Mouse (Mus musculus): ENCODE measurements around the gene Prex1.

The Prex1 gene

DNA sequence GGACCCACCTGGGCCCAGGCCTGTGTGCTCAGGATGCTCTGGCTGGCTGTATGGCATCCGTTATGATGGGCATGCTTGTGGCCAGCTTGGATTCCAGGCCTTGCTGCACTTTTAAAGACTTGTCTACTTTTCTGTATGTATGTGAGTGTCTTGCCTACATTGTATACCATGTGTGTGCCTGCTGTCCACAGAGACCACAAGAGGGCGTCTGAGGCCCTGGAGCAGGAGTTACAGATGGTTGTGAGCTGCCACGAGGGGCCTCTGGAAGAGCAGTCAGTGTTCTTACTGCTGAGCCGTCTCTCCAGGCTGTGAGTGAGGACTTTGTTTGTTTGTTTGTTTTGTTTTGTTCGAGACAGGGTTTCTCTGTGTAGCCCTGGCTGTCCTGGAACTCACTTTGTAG, 148.1 kb downstream of the Prex1 start:
- DNase-seq (ENCODE audit: extremely low read depth, low read depth, low spot score): no peak

GRCm38 (mm10) chr2:166564455-166564854, 149.2 kb downstream of the Prex1 start:
- no peak for DNase-seq (ENCODE audit: extremely low read depth, low read depth, low spot score)

DNA sequence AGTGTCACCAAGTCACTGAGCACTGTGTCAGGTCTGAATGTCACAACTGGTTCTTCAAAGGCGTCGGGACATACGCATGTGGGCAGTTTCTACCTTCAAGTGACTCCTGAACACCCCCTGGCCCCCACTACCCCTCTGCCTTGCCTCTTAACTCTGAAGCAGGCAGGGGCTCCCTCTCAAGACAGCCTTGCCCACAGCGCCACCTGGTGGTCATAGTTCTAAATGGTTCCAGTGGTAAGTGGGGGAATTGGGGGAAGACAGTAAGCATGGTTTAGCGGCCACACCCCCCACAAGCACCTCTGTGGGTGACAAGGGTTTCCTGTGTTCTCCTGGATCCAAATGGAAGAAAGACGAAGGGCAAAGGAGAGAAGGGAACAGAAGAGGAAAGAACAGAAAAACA, 149.7 kb downstream of the Prex1 start:
- DNase-seq (ENCODE audit: extremely low read depth, low read depth, low spot score): no peak

GRCm38 (mm10) chr2:166563076-166563475, 150.6 kb downstream of the Prex1 start:
- no peak for DNase-seq (ENCODE audit: extremely low read depth, low read depth, low spot score)

DNA sequence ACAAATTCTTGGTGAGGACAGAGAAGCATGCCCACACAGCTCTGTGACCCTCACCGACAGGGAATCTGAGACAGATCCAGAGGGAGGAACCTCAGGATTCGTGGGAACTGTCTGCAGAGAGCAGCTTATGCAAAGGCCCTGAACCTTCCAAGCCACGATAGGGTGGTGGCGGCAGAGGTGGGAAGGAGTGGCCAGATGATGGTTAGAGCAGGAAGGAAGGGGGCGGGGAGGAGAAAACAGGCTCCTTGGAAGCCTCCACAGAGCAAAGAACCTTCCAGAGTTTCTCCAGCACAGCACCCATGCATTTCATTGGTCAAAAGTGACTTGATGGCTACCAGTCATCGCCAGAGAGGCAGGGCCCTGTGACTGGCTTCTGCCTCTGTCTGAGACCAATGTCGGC, 151.9 kb downstream of the Prex1 start:
- no peak for DNase-seq (ENCODE audit: extremely low read depth, low read depth, low spot score)

GRCm38 (mm10) chr2:166560826-166561225, 152.8 kb downstream of the Prex1 start:
- no peak for DNase-seq (ENCODE audit: extremely low read depth, low read depth, low spot score)

DNA sequence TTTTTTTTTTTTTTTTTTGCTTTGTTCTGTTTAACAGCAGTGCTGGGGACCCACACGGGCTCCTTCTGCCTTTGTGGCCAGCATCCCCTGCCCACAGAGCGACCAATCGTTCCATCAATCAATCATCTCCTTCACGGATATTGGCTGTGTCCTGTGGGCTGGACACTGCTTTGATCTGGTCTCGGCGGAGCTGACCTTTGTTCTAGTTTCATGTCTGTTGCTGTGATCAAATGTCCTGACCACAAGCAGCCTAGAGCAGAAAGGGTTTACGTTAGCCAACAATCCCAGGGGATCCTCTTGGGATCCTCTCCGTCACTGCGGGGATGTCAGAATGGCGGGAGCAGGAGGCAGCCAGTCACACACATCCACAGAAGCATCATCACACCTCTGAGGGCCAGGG, 154.1 kb downstream of the Prex1 start:
- DNase-seq (ENCODE audit: extremely low read depth, low read depth, low spot score): no peak

DNA sequence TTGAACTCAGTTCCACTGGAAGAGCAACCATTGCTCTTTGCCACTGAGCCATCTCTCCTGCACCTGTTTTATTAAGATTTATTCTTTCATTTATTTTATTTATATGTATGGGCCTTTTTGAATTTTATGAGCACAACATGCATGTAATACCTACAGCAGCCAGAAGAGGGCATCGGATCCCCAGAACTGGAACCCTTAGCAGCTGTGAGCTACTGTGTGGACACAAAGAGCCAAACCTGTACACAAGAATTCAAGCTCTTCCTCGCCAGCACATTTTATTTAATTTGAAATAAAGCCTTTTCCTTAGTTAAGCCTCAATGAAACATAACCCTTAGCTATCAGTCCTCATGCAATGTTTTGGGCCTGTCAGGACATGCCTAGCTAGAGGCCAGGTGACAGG, 158.1 kb downstream of the Prex1 start:
- DNase-seq (ENCODE audit: extremely low read depth, low read depth, low spot score): no peak

DNA sequence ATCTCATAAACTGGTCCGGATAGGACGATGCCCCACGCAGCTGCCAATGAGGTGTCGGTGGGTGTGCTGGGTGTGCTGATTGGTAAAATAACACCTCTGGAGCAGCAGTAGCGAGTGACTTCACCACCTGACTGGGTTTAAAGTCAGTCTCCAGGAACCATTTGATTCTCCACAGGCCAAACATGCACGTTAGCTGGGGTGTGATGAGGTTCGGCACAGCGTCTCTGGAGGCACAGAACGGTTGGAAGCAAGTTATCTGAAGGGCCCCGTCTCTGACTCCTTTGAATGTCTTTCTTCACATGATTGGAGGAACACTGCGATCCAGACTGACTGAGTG, 159.5 kb downstream of the Prex1 start:
- no peak for DNase-seq (ENCODE audit: extremely low read depth, low read depth, low spot score)

DNA sequence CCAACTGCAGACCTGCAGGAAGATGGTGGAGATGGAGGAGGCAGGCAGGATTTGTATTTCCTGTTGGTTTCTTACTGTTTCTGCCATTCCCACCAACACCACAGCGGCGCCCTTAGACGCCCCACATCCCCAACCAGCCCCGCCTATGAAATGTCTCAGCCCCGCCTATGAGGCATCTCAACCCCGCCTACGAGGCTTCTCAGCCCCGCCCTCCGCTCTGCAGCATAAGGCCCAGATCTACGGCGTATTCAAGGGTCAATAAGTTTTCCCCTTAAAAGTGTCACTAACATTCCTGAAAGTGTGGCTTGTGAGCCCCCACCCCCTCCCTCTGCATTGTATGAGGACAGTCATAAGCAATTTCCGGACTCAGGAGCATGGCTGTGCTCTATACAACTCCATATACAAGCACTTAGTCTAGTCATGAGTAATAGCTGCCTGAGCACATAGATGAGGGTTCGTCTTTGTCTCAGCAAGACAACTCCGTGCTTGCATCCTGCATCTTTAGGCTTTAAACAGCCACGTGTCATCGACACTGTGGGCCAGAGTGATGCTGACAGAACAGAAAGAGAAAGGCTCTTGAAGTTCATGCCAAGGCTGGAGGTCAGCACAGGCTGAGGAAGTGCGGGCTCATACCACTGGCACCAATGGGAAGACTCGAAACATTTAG, 160.0 kb downstream of the Prex1 start:
- no peak for DNase-seq (ENCODE audit: extremely low read depth, low read depth, low spot score)

- DNase-seq (ENCODE audit: extremely low read depth, low read depth, low spot score): no peak
These were observed 161.0 kb downstream of the Prex1 start for GRCm38 (mm10) chr2:166552657-166553056.

DNA sequence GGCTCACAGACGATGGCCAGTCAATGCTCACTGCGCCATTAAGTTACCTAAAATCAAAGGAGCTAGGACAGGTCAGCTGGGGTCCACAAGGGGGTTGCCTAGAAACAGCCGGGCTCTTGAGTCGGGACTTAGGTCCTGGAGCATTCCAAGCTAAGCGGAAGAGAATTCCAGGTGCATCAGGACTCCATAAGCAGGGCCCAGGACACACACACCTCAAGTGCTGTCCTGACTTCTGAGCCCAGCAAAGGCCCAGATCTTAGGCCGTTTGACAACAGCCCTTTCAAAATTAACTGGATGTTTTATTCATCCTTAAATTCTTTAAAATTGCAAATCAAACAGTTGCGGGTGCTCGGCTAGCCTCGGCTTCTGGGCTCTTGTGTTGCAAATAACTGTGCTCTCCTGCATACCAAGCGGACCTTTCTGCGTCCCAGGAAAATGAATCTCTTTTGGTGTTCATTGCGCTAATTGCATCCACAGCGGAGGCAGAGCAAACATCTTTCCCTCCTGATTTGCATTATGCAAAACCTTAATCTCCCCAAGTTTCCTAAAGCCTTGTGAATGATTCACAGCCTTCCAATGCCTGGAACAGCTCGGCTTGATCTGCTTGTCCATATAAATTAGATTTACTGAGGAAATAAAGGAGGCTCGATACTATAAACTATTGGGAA, 161.7 kb downstream of the Prex1 start:
- no peak for DNase-seq (ENCODE audit: extremely low read depth, low read depth, low spot score)

GRCm38 (mm10) chr2:166549871-166550270, 163.8 kb downstream of the Prex1 start:
- DNase-seq (ENCODE audit: extremely low read depth, low read depth, low spot score): no peak

GRCm38 (mm10) chr2:166549069-166549468, 164.6 kb downstream of the Prex1 start:
- DNase-seq (ENCODE audit: extremely low read depth, low read depth, low spot score): no peak

DNA sequence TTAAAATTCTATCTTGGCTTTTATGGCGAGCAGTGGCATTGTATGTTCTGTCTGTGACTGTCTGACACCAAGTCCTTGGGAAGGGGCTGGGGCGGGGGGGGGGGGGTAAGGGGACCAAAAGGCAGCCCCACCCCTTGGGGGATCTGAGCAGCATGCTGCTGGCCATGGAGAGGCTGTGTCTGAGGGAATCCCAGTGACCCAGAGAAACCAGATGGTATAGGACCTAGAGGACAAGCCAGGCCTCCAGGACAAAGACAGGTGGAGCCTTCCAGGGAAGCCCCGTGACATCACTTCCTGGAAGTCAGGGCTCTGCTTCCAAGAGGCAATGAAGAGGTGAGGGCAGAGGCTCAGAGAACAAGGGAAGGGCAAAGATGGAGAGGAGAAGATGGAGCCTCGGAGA, 168.1 kb downstream of the Prex1 start:
- DNase-seq (ENCODE audit: extremely low read depth, low read depth, low spot score): no peak

DNA sequence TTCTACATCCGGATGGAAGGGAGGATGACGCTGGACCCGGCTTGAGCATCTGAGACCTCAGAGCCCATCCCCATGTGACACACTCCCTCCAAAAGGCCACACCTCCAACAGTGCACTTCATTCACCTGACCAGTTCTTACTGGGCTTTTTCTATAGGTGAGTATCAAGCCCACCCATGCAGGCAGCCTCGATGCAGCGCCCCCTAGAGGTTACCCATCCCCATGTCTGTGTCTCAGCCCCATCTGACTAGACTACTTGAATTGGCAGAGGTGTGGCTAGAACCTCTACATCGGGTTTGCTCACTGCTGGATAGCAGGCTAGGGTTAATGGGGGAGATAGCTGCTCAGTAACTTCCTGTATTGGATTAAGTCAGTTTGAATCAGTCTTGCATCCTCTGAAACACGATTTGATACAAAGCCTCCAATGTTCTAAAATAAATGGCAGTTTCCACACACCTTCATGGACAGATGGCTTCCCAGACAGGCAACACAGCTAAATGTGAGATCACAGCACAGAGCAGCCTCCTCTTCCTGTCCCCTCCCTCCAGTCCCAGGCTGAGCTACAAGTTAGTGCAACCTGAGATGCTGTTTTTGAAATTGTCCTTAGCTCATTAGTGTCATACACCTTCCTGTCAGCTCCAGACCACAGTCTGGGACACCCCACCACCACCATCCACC, 168.9 kb downstream of the Prex1 start:
- no peak for DNase-seq (ENCODE audit: extremely low read depth, low read depth, low spot score)

DNA sequence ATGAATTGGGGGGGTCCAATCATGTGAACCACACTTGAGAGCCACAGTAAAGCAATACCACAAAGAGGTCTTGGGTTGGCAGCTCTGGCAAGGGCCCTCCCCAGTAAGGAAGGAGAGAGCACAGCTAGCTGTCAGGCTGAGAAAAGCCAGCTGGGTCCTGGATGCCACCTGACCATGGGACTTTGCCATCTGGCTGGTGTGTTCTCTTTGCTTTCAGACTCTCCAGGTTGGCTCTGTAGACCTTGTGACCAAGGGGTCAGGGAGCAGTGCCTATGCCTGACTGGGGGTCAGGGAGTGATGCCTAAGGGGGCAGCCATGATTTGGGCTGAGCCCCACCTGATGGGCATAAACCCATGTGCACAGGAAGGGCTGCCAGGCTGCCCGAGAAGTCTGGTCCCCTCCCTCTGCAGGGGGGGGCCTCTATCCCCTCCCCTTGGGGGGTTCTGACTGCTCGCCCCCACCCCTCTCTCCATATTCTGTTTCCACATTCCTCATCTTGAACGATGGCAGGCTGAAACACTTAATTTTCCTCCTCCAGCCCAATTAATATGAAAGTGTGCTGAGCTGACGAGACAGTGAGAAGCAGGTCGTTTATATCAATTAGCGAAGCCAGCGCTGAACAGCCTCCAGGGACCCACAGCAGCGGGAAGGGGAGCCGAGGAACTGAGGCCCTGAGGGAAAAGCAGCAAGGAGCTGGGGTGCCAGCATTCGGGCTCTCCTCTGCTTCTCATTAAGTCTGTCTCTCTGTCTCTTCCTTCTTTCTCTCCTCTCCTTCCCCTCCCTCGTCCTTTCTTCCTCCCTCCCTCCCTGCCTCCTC, 172.3 kb downstream of the Prex1 start:
- DNase-seq (ENCODE audit: extremely low read depth, low read depth, low spot score): no peak

DNA sequence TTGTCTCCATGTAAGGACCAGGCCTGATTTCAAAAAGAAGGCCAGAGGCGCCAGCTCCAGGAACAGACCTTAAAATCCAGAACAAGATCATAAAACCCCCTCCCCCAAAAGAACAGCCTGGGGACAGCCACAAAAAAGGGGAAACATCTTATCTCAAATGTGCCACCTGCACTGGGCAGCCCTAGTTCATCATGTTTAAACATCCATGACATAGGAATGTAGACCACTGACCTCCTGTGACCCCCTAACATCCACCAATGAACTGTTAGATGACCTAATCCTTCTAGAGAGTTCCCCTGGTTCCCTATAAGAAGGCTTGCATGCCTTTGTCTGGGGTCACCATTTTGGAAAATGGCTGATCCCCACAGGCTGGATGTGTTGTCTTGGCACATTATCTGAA, 173.4 kb downstream of the Prex1 start:
- DNase-seq (ENCODE audit: extremely low read depth, low read depth, low spot score): no peak

GRCm38 (mm10) chr2:166536896-166537295, 176.7 kb downstream of the Prex1 start:
- no peak for DNase-seq (ENCODE audit: extremely low read depth, low read depth, low spot score)

DNA sequence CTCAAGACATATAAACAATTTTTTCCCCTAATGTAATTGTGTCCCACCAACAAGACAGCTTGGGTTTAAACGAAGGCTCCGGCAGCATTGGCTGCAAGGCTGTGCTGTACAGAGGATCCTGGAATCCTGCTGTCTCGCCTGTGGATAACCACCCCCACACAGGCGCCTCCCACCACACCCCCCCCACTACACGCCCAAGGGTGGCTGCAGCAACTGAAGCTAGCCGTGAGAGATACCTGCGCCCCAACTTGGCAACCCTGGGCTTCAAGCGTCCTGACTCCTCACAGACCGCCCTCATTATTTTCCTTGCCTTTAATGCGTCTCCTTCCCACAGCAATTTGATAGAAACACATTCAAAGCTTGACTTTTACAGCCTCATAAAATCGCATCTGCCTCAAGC, 178.1 kb downstream of the Prex1 start:
- DNase-seq (ENCODE audit: extremely low read depth, low read depth, low spot score): no peak

- DNase-seq (ENCODE audit: extremely low read depth, low read depth, low spot score): no peak
These were observed 187.4 kb downstream of the Prex1 start for GRCm38 (mm10) chr2:166526204-166526603.
